Mouse (Mus musculus) hindbrain, embryonic 10.5 days (tissue): ENCODE measurements around the gene Gm13691. TPM values are rescaled to one million over a fixed set of nuclear protein-coding genes. Genes with fewer than 3 reads are reported as not detected.
A peak's percentile ranks its signal among the peaks of the same experiment; 100 is the strongest.
"Not testable (repeated sequence)": the region's sequence is repeated elsewhere in the genome, so short reads cannot be mapped to it uniquely, and the experiment has no call there.

Experiments
- DNase-seq: peaks from one replicate; pipeline ENCODE4 v3.0.0-alpha.2; 2017; ENCODE audit warnings: low spot score
- H3K27ac ChIP-seq: fragments of 300-500 bp; sonication (generic); 2 replicates; pipeline ENCODE4 v1.5.1; 2016; ENCODE audit warnings: mild to moderate bottlenecking, moderate library complexity
- H3K27me3 ChIP-seq: fragments of 300-500 bp; sonication (generic); 2 replicates; pipeline ENCODE4 v1.6.1; 2016; ENCODE audit warnings: mild to moderate bottlenecking; ENCODE audit not compliant: poor library complexity, insufficient read depth, severe bottlenecking
- H3K36me3 ChIP-seq: fragments of 300-500 bp; sonication (generic); 2 replicates; pipeline ENCODE4 v1.6.1; 2016; ENCODE audit warnings: mild to moderate bottlenecking, moderate library complexity
- H3K4me1 ChIP-seq: fragments of 300-500 bp; sonication (generic); replicated peaks from 2 replicates; pipeline ENCODE4 v1.6.1; 2016; ENCODE audit warnings: mild to moderate bottlenecking
- H3K4me3 ChIP-seq: fragments of 300-500 bp; sonication (generic); 2 replicates; pipeline ENCODE4 v1.5.1; 2016; ENCODE audit warnings: mild to moderate bottlenecking, moderate library complexity
- H3K9me3 ChIP-seq: fragments of 300-500 bp; sonication (generic); 2 replicates; pipeline ENCODE4 v1.6.1; 2016; ENCODE audit warnings: mild to moderate bottlenecking, moderate library complexity
- WGBS: fragments of 180-500 bp; shearing (Covaris S2); methylation state at CpG from one replicate; pipeline ENCODE4 v1.1.7; 2016; 5-methylcytosine and 5-hydroxymethylcytosine counted together
- polyA plus RNA-seq: library from polyadenylated mRNA; unstranded; fragments of >200 nt; fragmentation: Nextera tagmentation; extraction: Ambion mirVana; gene quantifications from 2 replicates; pipeline ENCODE4 v1.2.1, GENCODE M21; 2016

Gene Gm13691
- not detected in 2 replicates for polyA plus RNA-seq

- H3K36me3 ChIP-seq, DNase-seq, H3K9me3 ChIP-seq, H3K27ac ChIP-seq, H3K4me3 ChIP-seq, H3K4me1 ChIP-seq, H3K27me3 ChIP-seq: not testable (repeated sequence)
- no CpG with 5 or more reads among the region's 6 CpGs for WGBS
Observed at GRCm38 (mm10) chr2:83990253-83990652, at the start of gene Gm13691. Gene Gm13691, plus strand, starts transcription at chr2:83990553.

GRCm38 (mm10) chr2:83940931-83941361 is 49.4 kb upstream of the Gm13691 start, which contains the start of gene Zswim2:
Gene Zswim2, minus strand, starts transcription at chr2:83941228.
- no peaks in the 10 kb centered on the region for H3K27me3 ChIP-seq
- peak; percentile 83 for DNase-seq
- H3K36me3 ChIP-seq: no peaks in the 10 kb centered on the region
- under 1% methylated on average over 20 of the region's 20 CpGs for WGBS
- H3K9me3 ChIP-seq: no peaks in the 10 kb centered on the region
- H3K4me3 ChIP-seq: peak within 1 kb of the TSS; percentile 50
- no peak within 1 kb of the TSS for H3K27ac ChIP-seq
- H3K4me1 ChIP-seq: peaks cover 9% of the 10 kb centered on the region

DNA sequence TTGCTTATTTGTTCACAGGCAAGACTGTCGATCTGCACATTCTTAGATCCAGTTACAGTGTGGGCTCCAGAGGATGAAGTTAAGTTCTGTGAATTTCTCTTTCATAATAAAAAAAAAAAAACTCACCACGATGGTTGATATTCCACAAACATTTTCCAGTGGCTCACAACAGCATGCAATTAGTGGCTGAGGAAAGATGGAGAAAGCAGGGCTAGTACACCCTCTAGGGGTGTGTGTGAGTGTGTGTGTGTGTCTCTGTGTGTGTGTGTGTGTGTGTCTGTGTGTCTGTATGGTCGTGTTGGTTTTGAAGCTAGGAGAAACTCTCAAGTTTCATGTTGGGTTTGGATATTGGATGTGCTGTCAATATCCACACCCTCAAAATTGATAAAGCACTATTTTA is 49.0 kb upstream of the Gm13691 start:
- H3K4me1 ChIP-seq: peaks cover 9% of the 10 kb centered on the region
- H3K36me3 ChIP-seq: no peaks in the 10 kb centered on the region
- DNase-seq: no peak
- WGBS: 49% methylated on average over 3 of the region's 3 CpGs
- H3K9me3 ChIP-seq: no peaks in the 10 kb centered on the region
- no peaks in the 10 kb centered on the region for H3K27me3 ChIP-seq
- peak overlapping the region; percentile 50; the same call in 1 of the 2 replicates for H3K4me3 ChIP-seq
- no peak overlapping the region for H3K27ac ChIP-seq

DNA sequence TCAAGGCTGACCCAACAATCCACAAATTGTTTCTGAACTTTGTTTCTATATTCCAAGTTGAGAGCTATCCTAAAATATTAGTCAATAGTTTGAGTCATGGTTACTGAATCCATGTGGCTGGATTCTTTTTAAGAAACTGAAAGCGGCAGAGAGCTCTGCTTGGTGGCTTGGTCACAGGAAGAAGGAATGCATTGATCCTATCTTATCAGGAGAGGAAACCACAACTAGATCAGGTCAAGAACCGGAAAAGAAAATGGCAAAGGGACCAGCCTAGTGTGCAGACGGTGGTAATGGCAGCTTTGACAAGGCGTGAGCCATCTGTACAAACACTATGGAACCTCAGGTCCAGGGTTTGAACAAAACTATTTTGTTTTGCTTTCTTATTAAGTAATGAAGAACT is 48.6 kb upstream of the Gm13691 start:
- H3K36me3 ChIP-seq: no peaks in the 10 kb centered on the region
- no peak overlapping the region for H3K4me3 ChIP-seq
- H3K27me3 ChIP-seq: no peaks in the 10 kb centered on the region
- WGBS: 81% methylated on average over 4 of the region's 4 CpGs
- H3K27ac ChIP-seq: no peak overlapping the region
- peaks cover 9% of the 10 kb centered on the region for H3K4me1 ChIP-seq
- H3K9me3 ChIP-seq: no peaks in the 10 kb centered on the region
- DNase-seq: no peak

GRCm38 (mm10) chr2:83955393-83955792 is 35.0 kb upstream of the Gm13691 start, which contains the start of gene Gm13698:
Gene Gm13698, plus strand, starts transcription at chr2:83955693.
- not testable (repeated sequence) for H3K9me3 ChIP-seq, DNase-seq, H3K4me3 ChIP-seq, H3K36me3 ChIP-seq, H3K27ac ChIP-seq, H3K4me1 ChIP-seq, H3K27me3 ChIP-seq
- no CpG with 5 or more reads among the region's 6 CpGs for WGBS

- not testable (repeated sequence) for H3K4me1 ChIP-seq, H3K36me3 ChIP-seq, DNase-seq, H3K9me3 ChIP-seq, H3K27ac ChIP-seq, H3K4me3 ChIP-seq, H3K27me3 ChIP-seq
- WGBS: no CpG with 5 or more reads among the region's 6 CpGs
Observed at GRCm38 (mm10) chr2:83961203-83961602, 29.1 kb upstream of the Gm13691 start, which contains the start of gene Gm13693. Gene Gm13693, plus strand, starts transcription at chr2:83961503.

DNA sequence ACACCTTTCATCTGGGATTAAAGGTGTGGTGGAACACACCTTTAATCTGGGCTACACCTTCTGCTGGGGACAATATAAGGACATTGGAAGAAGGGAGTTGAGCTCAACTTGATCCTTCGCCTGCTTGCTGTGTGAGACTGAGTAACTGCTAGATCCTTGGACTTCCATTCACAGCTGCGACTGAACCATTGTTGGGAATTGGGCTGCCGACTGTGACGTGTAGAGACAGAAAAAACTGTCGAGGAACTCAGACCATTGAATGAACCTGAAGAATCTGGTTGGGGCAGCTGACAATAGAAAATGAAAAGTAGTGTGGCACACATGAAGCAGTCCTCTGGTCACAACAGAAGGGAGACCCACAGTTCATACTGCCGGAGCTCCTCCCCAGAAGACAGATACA is 23.3 kb upstream of the Gm13691 start, which contains the start of gene Gm13695:
TSS of gene Gm13695 (plus strand) at position 301 of the 400 bp plus-strand sequence.
- not testable (repeated sequence) for H3K27me3 ChIP-seq, H3K4me3 ChIP-seq, DNase-seq, H3K27ac ChIP-seq, H3K36me3 ChIP-seq, H3K4me1 ChIP-seq, H3K9me3 ChIP-seq
- whole genome bisulfite sequencing: no CpG with 5 or more reads among the region's 6 CpGs

- not testable (repeated sequence) for H3K9me3 ChIP-seq, DNase-seq, H3K4me3 ChIP-seq, H3K36me3 ChIP-seq, H3K27ac ChIP-seq, H3K4me1 ChIP-seq, H3K27me3 ChIP-seq
- WGBS: no CpG with 5 or more reads among the region's 6 CpGs
Observed at GRCm38 (mm10) chr2:83972823-83973222, 17.5 kb upstream of the Gm13691 start, which contains the start of gene Gm13696. Gene Gm13696, plus strand, starts transcription at chr2:83973123.

DNA sequence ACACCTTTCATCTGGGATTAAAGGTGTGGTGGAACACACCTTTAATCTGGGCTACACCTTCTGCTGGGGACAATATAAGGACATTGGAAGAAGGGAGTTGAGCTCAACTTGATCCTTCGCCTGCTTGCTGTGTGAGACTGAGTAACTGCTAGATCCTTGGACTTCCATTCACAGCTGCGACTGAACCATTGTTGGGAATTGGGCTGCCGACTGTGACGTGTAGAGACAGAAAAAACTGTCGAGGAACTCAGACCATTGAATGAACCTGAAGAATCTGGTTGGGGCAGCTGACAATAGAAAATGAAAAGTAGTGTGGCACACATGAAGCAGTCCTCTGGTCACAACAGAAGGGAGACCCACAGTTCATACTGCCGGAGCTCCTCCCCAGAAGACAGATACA is 11.7 kb upstream of the Gm13691 start, which contains the start of gene Gm13694:
TSS of gene Gm13694 (plus strand) at position 301 of the 400 bp plus-strand sequence.
- not testable (repeated sequence) for H3K9me3 ChIP-seq, H3K4me3 ChIP-seq, H3K27ac ChIP-seq, DNase-seq, H3K27me3 ChIP-seq, H3K36me3 ChIP-seq, H3K4me1 ChIP-seq
- WGBS: no CpG with 5 or more reads among the region's 6 CpGs

- H3K4me1 ChIP-seq, H3K4me3 ChIP-seq, H3K27ac ChIP-seq, H3K9me3 ChIP-seq, H3K27me3 ChIP-seq, DNase-seq, H3K36me3 ChIP-seq: not testable (repeated sequence)
- WGBS: no CpG with 5 or more reads among the region's 6 CpGs
Observed at GRCm38 (mm10) chr2:83984443-83984842, 5.9 kb upstream of the Gm13691 start, which contains the start of gene Gm13697. Gene Gm13697, plus strand, starts transcription at chr2:83984743.

GRCm38 (mm10) chr2:83993639-83994255 is 3.4 kb downstream of the Gm13691 start:
- not testable (repeated sequence) for H3K27me3 ChIP-seq, DNase-seq, H3K36me3 ChIP-seq, H3K9me3 ChIP-seq, H3K4me3 ChIP-seq, H3K4me1 ChIP-seq, H3K27ac ChIP-seq
- 58% methylated on average over 8 of the region's 9 CpGs for WGBS

DNA sequence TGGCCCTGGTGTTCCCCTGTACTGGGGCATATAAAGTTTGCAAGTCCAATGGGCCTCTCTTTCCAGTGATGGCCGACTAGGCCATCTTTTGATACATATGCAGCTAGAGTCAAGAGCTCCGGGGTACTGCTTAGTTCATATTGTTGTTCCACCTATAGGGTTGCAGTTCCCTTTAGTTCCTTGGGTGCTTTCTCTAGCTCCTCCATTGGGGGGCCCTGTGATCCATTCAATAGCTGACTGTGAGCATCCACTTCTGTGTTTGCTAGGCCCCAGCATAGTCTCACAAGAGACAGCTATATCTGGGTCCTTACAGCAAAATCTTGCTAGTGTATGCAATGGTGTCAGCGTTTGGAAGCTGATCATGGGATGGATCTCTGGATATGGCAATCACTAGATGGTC is 4.2 kb downstream of the Gm13691 start:
- not testable (repeated sequence) for H3K36me3 ChIP-seq, H3K4me3 ChIP-seq, H3K27ac ChIP-seq, H3K9me3 ChIP-seq, DNase-seq, H3K27me3 ChIP-seq, H3K4me1 ChIP-seq
- 90% methylated on average over 2 of the region's 3 CpGs for WGBS

- Histone ChIP-seq H3K27ac (no peak overlapping the region), H3K4me1 (no peaks in the 10 kb centered on the region), H3K36me3 (no peaks in the 10 kb centered on the region), H3K27me3 (no peaks in the 10 kb centered on the region), H3K4me3 (no peak overlapping the region), H3K9me3 (no peaks in the 10 kb centered on the region)
- no peak for DNase-seq
- whole genome bisulfite sequencing: 82% methylated on average over 1 of the region's 1 CpGs
Observed at GRCm38 (mm10) chr2:84008913-84009312, 18.6 kb downstream of the Gm13691 start.
